Mouse (Mus musculus) liver, adult 2 months (tissue): ENCODE data around the gene Ralgapa2. TPM values are rescaled to one million over a fixed set of nuclear protein-coding genes. Genes with fewer than 3 reads are reported as not detected.

Source experiments
- DNase-seq: peaks from one replicate; pipeline ENCODE4 v3.0.0-alpha.2; 2011; ENCODE audit warnings: low read depth, low spot score; ENCODE audit errors: extremely low read depth
- H3K27ac ChIP-seq: fragments of 200-500 bp; replicated peaks from 2 replicates; pipeline ENCODE4 v1.5.1; 2012; ENCODE audit warnings: low read depth, mild to moderate bottlenecking, control low read depth, inconsistent platforms, low read length; ENCODE audit not compliant: insufficient read depth
- H3K27me3 ChIP-seq: fragments of 200-500 bp; 2 replicates; pipeline ENCODE4 v1.6.1; 2012; ENCODE audit warnings: mild to moderate bottlenecking, moderate library complexity, low read length, inconsistent platforms; ENCODE audit not compliant: control insufficient read depth, insufficient read depth
- H3K36me3 ChIP-seq: fragments of 200-500 bp; 2 replicates; pipeline ENCODE4 v1.6.1; 2012; ENCODE audit warnings: low read length, inconsistent platforms; ENCODE audit not compliant: control insufficient read depth, insufficient read depth
- H3K4me1 ChIP-seq: fragments of 200-500 bp; 2 replicates; pipeline ENCODE4 v1.6.1; 2011; ENCODE audit warnings: low read length; ENCODE audit not compliant: control insufficient read depth, insufficient read depth
- H3K4me3 ChIP-seq: fragments of 200-500 bp; 2 replicates; pipeline ENCODE4 v1.5.1; 2011; ENCODE audit warnings: low read depth, mild to moderate bottlenecking, control low read depth, low read length, moderate library complexity; ENCODE audit not compliant: insufficient read depth
- H3K79me2 ChIP-seq: fragments of 200-500 bp; 2 replicates; pipeline ENCODE4 v1.6.1; 2012; ENCODE audit warnings: inconsistent platforms, mild to moderate bottlenecking, low read length, moderate library complexity; ENCODE audit not compliant: control insufficient read depth, insufficient read depth
- H3K9ac ChIP-seq: fragments of 200-500 bp; 2 replicates; pipeline ENCODE4 v1.6.1; 2012; ENCODE audit warnings: low read depth, mild to moderate bottlenecking, control low read depth, inconsistent platforms, low read length
- CTCF ChIP-seq: fragments of 200-500 bp; IDR thresholded peaks from 2 replicates; pipeline ENCODE4 v1.5.1; 2011; ENCODE audit warnings: low read depth, low read length, control low read depth
- POLR2A ChIP-seq: fragments of 200-500 bp; IDR thresholded peaks from 2 replicates; pipeline ENCODE4 v1.6.1; 2011; ENCODE audit warnings: low read length, control low read depth; ENCODE audit not compliant: insufficient read depth; ENCODE audit errors: extremely low read depth
- WGBS: fragments of 180-500 bp; shearing (Covaris S2); methylation state at CpG from one replicate; pipeline ENCODE4 v1.1.7; 2018; 5-methylcytosine and 5-hydroxymethylcytosine counted together
- polyA plus RNA-seq: library from polyadenylated mRNA; depleted of rRNA; stranded (reverse); fragments of >200 nt; gene quantifications from 2 replicates; pipeline ENCODE4 v1.2.3, GENCODE M21; 2012
- total RNA-seq: library from RNA; depleted of rRNA; stranded (reverse); fragments of >200 nt; gene quantifications from 2 replicates; pipeline ENCODE4 v1.2.3, GENCODE M21; 2014

The Ralgapa2 gene
- total and polyA plus RNA-seq, 2 experiments, result 12.4 to 54.2 TPM

GRCm38 (mm10) chr2:146309413-146309812, 202.7 kb downstream of the Ralgapa2 start:
- no peak overlapping the region for H3K9ac ChIP-seq
- H3K4me1 ChIP-seq, result peaks cover 6% of the 10 kb centered on the region
- no peaks in the 10 kb centered on the region for H3K27me3 ChIP-seq
- H3K27ac ChIP-seq, result no peak overlapping the region
- no peak overlapping the region for H3K4me3 ChIP-seq
- H3K36me3 ChIP-seq, result peaks cover 17% of the 10 kb centered on the region; the same call in 1 of the 2 replicates
- no peak for DNase-seq
- no peaks in the 10 kb centered on the region for H3K79me2 ChIP-seq
- 96% methylated on average over 2 of the region's 2 CpGs for WGBS
- TF ChIP-seq CTCF (no peak), POLR2A (no peak)

DNA sequence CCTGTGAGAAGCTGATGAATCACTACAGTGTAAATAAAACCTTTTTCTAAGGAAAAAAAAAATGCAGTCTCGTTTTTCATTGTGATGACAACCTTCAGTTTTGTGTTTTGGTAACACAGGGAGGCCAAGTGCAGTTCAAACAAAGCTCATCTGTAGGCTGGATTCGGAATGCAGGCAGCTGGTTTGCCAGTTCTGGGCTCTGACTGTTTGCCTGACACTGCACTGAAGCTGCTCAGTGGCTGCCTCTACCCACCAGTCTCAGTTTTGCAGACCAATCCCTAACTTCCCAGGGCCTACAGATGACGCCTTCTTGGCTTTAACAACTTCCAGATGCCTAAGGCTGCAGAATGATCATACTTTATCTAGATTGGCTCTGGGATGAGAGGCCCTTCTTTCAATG, 205.1 kb downstream of the Ralgapa2 start:
- TF ChIP-seq POLR2A (no peak), CTCF (no peak)
- no peak for DNase-seq

GRCm38 (mm10) chr2:146302094-146302699, 209.9 kb downstream of the Ralgapa2 start:
- Histone ChIP-seq H3K27ac (no peak overlapping the region), H3K27me3 (no peaks in the 10 kb centered on the region), H3K4me1 (no peaks in the 10 kb centered on the region), H3K79me2 (no peaks in the 10 kb centered on the region), H3K9ac (no peak overlapping the region), H3K36me3 (peaks cover 20% of the 10 kb centered on the region), H3K4me3 (no peak overlapping the region)
- 84% methylated on average over 9 of the region's 9 CpGs for WGBS
- TF ChIP-seq CTCF (no peak), POLR2A (no peak)
- DNase-seq, result no peak

More for the DNA sequence above, 205.1 kb downstream of the Ralgapa2 start:
- Histone ChIP-seq H3K27ac (no peak overlapping the region), H3K9ac (no peak overlapping the region), H3K36me3 (peaks cover 17% of the 10 kb centered on the region; the same call in 1 of the 2 replicates), H3K27me3 (no peaks in the 10 kb centered on the region), H3K79me2 (no peaks in the 10 kb centered on the region), H3K4me3 (no peak overlapping the region), H3K4me1 (peaks cover 6% of the 10 kb centered on the region)
- WGBS, result 59% methylated on average over 3 of the region's 3 CpGs

- no peak overlapping the region for H3K27ac ChIP-seq
- H3K36me3 ChIP-seq, result peaks cover 20% of the 10 kb centered on the region
- no peaks in the 10 kb centered on the region for H3K4me1 ChIP-seq
- TF ChIP-seq CTCF, result no peak
- no peak for TF ChIP-seq POLR2A
- DNase-seq, result no peak
- no peaks in the 10 kb centered on the region for H3K27me3 ChIP-seq
- H3K4me3 ChIP-seq, result no peak overlapping the region
- no peaks in the 10 kb centered on the region for H3K79me2 ChIP-seq
- H3K9ac ChIP-seq, result no peak overlapping the region
- whole genome bisulfite sequencing, result 96% methylated on average over 1 of the region's 1 CpGs
Measured at GRCm38 (mm10) chr2:146300500-146301020, 211.6 kb downstream of the Ralgapa2 start.

- no peak overlapping the region for H3K9ac ChIP-seq
- no peaks in the 10 kb centered on the region for H3K4me1 ChIP-seq
- TF ChIP-seq CTCF, result no peak
- no peak for TF ChIP-seq POLR2A
- H3K27me3 ChIP-seq, result no peaks in the 10 kb centered on the region
- H3K4me3 ChIP-seq, result no peak overlapping the region
- no peak overlapping the region for H3K27ac ChIP-seq
- no peaks in the 10 kb centered on the region for H3K79me2 ChIP-seq
- 94% methylated on average over 3 of the region's 3 CpGs for WGBS
- H3K36me3 ChIP-seq, result peaks cover 18% of the 10 kb centered on the region
- no peak for DNase-seq
Measured at GRCm38 (mm10) chr2:146299841-146300460, 212.2 kb downstream of the Ralgapa2 start.

DNA sequence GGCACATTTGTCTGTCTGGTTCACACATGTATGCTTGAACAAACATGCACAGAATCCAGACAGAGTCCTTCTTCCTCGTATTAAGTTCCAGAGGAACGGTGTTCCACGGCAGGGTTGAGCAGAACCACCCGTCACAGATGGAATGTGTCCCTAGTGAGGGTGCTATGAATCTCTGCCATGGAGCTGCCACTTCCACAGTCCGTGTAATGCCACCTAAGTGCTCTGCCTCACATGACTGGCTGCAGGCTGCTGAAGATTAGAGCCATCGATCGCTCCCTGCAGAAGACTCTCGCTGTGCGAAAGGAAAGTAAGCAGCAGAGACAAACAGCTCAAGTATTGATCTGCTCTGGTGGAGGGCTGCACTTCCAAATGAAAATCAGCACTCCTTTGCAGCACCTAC, 218.6 kb downstream of the Ralgapa2 start:
- Histone ChIP-seq H3K79me2 (no peaks in the 10 kb centered on the region), H3K4me3 (no peak overlapping the region), H3K9ac (no peak overlapping the region), H3K27ac (no peak overlapping the region), H3K4me1 (no peaks in the 10 kb centered on the region), H3K36me3 (peaks cover 13% of the 10 kb centered on the region), H3K27me3 (no peaks in the 10 kb centered on the region)
- DNase-seq, result no peak
- TF ChIP-seq CTCF, result no peak
- 64% methylated on average over 9 of the region's 9 CpGs for WGBS
